Mouse (Mus musculus) small intestine, adult 2 months (tissue): ENCODE measurements at regions not wholly inside any gene's neighbourhood (a gene's known extent, or its start where the extent isn't known, plus 50 kb on each side); places are given as distances from the start of the nearest gene placed in this dataset.

Source experiments
- CTCF ChIP-seq: fragments of 200-500 bp; IDR thresholded peaks from 2 replicates; pipeline ENCODE4 v1.5.1; 2012; ENCODE audit warnings: low read depth, mild to moderate bottlenecking, control low read depth, inconsistent platforms, low read length, moderate library complexity, mixed read lengths; ENCODE audit not compliant: insufficient replicate concordance, insufficient read length; ENCODE audit errors: extremely low read depth
- POLR2A ChIP-seq: fragments of 200-500 bp; IDR thresholded peaks from 2 replicates; pipeline ENCODE4 v1.6.1; 2012; ENCODE audit warnings: low read depth, mild to moderate bottlenecking, control low read depth, inconsistent platforms, low read length, moderate library complexity

DNA sequence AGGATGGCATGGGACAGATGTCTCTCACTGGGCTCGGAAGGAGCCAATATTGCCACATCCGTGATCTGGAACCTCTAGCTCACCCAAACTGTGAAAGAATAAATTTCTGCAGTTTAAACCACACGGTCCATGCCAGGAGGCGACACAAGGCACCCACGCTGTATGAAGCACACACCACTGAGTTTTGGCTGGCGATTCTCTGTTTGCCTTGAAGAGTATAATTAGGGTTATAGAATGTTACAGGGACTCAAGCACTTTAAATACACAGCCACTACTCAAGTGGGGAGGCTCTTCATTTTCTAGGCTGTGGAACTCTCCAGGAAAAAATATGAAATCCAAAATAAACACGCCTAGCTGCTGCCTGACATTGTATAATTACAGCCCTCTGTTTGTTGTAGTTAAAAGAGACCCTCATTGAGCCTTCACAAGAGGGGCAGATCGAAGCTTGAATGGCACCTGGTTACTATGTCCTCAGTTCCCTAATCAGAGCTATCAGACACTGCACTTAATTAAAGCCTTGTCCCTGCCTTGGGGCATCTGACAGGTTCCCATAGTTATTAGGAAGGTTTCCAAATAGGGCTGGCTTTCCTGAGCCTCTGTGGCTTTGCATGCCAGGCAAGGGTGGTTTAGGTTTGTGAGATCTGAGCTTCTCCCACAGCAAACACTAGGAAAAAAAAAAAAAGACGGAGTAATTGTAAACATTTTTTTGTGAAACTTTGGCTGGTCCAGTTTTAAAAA, 53.8 kb upstream of the Palm2 start:
- TF ChIP-seq CTCF = no peak
- TF ChIP-seq POLR2A = no peak
